Mouse (Mus musculus) naive thymus-derived CD4-positive, alpha-beta T cell, adult 2 months (primary cell): ENCODE measurements around the gene Pitpnb.

ENCODE experiments used
- DNase-seq: peaks from one replicate; pipeline ENCODE4 v3.0.0-alpha.2; 2011; ENCODE audit warnings: low read depth

Pitpnb gene

DNA sequence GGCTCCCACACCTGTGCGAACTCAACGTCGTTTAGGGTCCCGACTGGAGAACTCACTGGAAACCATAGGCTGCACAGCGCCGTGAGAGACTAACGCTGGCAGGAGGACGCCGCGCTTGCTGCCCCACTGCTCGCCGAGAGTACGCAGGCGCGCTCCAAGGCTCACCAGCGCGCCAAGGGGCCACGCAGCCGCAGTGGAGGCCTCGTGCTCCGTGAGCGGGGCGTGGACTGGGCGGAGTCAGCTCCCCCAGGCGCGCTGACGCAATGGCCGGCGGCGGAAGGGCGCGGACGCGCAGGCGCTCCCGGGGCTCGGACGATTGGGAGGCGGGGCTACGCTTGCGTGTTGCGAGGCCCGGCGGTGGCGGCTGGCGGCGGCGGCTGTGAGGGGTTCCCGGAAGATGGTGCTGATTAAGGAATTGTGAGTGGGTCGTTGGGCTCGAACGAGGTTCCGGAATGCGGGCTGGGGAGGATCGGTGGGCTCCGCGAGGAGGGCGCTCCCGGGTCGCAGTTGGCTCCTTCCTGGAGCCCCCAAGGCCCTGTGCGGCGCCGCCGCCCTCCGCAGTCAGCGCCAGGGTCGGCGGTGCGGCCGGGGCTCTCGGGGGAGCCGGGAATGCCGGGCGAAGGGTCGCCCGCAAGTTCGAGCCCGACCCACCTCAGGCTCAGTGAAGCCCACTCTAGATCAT lies at the start of gene Pitpnb:
Pitpnb (plus strand) TSS at position 347 of the 682 bp plus-strand sequence.
- peak; percentile 99 for DNase-seq

DNA sequence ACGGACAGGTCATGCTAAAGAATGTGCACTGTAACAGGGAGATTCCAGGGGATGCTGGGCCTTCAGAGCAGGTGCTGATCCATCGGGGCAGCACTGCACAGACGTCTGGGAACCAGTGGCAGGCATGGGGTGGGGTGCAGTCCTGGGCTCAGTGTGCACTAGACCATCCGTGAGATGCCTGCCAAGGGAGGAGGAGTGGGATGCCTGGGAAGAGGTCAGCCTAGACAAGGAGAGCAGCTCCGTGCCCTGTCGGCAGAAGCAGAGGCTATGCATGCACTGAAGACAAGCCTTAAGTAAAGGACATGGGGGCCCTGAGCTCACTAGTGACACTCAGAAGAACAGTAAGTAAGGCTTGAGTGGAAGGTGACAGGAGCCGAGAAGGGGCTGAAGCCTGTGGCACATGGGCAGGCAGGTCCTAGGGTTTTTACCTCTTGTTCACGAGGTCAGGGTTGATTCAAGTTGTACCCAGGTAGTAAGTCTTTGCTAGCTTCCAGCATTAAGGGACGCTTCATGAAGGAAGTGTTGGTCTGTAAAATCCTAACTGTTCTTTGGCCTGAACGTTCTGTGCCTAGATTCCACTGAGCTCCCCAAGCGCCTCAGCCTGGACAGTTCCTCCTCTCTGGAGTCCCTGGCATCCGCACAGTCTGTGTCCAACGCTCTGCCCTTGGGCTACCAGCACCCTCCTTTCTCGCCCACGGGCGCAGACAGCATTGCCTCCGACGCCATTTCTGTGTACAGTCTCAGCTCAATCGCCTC lies 46.0 kb upstream of the Pitpnb start:
- no peak for DNase-seq

DNA sequence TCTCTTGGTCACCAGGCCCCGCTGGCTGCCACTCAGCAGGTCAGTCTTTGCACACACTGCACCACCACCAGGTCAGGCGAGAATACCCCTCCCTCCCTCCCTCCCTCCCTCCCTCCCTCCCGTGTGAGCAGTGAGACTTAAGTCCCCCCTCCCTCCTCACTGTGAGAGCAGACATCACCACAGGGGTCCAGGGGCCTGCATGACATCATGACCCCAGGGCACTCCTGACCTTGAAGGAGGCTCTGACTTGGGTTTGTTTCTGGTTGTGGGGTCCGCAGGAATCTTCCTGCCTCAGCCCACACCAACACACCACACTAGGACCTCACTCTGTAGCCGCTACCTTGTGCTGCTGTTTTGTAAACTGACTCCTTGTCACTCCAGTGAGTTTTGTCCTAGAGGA lies 43.0 kb upstream of the Pitpnb start:
- no peak for DNase-seq

DNA sequence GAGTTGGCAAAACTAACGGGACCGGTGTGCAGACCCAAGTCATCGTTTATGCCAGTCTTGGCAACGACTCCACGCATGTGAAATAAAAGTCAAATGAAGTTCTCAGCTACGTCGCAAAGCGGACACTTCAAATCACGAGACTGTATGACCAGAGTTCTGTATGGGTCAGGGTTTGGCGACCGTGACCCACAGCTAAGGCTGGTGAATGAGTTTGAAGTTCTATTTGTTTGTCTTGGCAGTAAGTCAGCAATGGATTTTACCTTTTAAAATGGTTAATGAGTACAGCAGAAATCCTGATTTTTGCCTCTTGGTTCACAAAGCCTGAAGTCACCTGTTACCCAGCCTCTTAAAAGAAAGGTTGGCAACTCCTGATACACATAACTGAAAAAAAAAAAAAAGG lies 42.1 kb upstream of the Pitpnb start:
- DNase-seq, result no peak

DNA sequence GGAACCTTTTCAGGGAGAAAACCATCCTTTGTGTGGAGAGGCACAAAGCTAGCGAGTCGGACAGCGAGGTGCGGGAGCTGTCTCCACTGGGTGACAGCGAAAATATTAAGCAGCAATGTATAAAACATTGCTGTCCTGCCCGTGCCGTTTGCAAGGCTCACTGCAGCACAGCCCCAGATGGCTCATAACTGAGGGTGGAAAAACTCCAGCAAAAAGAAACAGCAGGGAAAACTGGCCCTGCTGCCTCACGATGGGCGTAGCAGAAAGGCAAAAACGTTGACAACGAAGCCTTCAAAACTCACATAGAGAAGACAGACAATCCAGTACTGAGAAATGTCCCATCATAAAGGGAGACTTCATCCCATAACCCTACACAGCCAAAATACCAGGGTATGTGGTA lies 40.5 kb upstream of the Pitpnb start:
- DNase-seq, result no peak

DNA sequence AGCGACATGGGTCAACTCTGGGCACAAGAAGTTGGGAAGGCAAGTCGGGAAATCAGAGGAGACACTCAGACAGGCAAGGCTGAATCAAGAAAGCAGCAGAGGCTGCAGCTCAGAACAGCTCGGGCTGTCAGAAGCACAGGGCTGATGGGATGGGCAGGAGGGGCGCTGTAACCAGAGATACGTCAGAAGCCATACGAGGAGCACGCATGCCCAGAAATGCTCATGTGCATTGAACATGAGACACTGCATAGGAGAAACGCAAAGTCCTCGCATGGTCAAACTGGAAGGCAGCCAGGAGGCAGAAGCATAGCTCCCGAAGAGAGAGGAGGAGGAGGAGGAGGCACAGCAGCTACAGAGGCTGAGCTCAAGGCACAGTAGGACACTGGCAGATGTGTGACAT lies 38.9 kb upstream of the Pitpnb start:
- DNase-seq, result no peak

DNA sequence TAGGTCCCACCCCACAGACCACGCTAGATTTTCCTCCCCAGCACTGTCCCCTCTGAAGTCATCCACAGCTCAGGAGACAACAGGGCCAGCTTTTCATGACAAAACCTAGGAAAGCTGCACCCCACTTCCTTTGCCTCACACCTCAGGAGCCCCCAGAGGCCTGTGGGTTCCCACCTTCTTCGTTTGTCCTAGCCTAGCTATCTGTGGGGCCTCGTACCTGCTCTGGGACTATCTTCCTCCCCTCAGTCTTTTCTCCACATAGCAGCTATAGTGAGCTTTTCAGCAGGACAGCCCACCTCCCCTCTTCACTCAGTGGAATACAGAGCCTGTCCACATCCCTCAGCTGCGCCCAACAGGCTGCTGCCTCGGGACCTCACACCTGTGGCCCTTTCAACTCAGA lies 32.8 kb upstream of the Pitpnb start:
- no peak for DNase-seq

DNA sequence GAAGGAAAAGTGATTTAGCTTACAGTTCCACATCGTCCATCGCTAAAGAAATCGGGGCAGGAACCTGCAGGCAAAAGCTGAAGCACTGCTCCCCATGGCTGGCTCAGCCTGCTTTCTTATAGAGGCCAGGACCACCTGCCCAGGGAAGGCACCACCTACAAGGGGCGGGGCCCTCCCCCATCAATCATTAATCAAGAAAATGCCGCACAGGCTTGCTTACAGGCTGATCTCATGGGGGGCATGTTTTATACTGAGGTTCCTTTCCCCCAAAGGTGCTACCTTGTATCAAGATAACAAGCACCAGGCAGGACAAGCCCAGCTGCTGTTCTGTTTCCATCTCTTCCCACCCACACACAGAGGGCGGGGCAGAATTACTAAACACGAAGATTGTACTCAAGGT lies 31.9 kb upstream of the Pitpnb start:
- no peak for DNase-seq

DNA sequence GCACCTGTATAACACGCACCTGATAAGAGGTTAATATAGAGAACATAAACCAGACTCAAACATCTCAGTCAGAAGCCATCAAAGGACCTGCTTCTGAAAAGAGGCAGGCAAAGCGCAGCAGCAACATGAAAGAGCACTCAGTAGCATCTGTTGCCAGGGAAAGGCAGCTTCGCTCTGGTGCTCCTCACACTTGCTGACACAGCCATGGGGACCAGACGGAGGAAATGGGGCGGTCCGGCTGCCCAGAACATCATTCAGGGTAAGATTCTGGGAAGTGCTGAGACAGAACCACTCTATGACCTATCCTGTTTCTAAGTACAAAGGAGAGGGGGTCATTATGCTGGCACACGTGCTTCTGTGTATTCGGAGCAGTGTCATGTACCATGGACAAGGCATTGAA lies 29.8 kb upstream of the Pitpnb start:
- no peak for DNase-seq

DNA sequence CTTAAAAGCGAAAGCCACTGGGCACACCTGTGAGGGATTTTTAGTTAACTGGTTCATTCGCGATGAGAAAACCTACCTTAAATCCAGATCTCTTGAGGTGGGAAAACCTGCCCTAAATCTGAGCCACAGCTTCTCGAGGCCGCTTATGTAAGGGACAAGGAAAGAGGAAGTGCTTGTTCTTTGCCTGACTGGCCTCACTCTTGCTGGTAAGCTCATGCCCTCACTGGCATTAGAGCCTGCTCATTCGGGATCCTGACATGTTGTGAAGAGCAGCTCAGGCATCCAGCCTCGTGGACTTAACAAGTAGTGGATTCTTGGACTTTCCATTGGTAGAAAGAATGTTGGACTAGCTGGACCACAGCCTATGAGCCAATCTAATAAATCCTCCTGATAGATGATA lies 28.8 kb upstream of the Pitpnb start:
- no peak for DNase-seq

DNA sequence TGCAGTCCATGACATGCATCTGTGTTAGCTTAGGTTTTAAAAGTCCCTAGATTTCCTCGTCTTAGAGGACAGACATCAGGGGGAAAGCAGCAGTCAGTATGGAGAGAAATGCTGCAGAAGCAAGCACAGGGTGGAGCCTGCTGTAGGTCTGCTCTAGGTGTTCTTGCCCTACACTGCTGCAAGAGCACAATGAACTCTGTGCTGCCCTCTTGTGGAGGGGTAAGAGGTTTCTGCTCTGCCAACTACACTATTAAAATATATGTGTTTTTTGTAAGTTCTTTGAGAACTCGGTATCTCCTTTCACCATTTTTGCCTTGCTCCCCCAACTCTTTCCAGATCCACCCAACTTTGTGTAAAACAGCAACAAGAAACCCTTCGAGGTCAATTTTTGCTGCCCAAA lies 25.8 kb upstream of the Pitpnb start:
- peak; percentile 25 for DNase-seq

DNA sequence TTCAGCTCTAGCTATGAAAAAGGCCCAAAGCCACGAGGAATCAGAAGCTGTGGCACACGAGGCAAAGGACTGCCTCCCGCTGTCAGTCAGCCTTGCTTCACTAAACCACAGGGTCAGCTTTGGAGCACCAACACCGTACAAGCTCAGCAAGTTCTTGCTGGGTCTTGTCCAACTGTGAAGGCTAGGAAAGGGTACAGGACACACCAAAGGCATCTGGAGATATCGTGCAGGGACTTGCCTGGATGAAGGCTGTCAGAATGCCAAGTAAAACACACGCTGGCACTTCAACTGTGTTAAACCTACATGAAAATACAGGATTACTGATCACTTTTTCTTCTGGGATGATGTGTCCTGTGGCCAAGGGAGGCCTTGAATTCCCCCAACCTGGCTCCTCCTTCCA lies 20.4 kb upstream of the Pitpnb start:
- no peak for DNase-seq

DNA sequence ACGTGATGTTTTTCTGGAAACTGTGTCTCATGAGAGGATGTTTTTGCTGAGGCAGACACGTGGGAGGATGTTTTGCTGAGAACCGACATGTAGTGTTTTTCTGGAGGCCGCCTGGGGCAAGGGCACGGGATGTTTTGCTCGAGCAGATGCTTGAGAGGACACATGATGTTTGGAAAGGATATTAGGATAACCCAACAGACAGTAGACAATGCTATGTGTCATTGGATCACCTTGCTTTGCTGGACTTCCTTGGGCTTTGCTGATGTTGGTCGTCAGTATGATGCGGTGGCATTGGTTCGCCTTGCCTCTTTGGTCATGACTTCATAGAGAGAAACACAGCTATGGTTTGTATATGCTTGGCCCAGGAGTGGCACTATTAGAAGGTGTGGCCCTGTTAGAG lies 16.7 kb upstream of the Pitpnb start:
- DNase-seq, result no peak

DNA sequence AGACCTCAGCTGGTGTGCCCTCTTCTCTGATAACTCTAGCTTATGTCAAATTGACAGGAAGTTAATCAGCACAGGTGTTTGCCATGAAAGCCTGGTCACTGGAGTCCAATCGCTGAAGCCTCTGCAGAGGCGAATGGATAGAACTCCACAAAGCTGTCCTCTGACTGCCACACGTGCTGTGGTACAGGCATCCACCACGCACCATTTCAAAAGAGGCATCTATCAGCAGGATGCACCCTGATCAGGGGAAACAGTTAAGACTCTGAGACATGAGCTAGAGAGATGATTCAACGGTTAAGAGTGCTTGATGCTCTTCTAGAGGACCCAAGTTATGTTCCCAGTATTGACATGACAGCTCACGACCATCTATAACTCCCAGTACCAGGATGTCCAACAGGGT lies 15.5 kb upstream of the Pitpnb start:
- no peak for DNase-seq

DNA sequence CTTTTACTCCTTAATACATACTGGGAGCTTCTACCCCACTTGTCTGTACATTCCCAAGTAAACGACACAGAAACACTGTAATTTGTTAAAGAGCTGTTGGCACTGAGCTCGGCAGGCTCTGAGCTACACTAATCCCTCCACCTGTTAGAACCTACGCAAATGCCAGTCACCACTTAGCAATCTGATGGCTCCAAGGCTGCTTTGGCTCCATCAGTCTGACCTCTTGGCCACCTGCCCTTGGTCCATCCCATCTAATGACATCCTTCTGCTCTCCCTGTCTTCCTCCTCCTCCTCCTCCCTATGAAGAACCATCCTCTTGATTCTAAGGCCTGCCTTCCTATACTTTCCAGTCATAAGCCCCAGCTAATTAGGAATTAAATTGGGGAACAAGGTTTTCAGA lies 13.0 kb upstream of the Pitpnb start:
- DNase-seq, result no peak

DNA sequence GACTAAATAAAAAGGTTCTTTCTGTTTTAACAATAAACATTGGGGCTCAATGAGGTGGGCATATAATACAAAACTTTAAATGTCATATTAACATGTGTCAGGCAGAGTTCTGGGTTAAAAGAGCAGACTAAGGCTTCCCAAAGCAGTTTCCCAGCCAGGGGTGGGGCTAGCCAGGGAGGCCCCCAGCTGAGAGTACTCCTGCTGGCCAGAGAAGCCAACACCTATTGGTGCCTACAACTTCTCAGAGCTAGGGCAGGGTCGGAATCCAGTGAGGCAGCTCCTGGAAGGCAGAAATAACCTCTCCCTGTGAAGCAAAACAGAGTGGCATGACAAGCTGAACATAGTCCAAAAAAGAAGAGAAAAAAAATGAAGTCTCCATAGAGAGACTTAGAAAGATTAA lies 11.6 kb upstream of the Pitpnb start:
- no peak for DNase-seq

DNA sequence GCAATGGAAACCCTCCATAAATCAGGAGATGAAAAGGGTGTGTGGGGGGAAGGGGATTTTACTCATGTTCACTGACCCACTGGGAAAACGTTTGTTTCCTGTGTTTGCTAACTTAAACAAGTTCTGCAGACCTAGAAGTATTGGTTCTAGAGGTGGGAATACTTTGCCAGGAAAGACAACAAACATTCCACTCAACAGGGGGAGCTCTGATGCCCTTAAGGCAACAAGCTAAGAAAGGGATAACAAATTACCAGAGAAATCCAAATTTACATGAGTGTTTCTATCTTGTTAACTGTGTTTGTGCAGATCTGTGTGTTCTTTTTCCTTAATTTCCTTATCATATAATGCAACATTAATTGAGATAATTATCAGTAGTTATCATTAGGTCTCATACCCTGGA lies 4.8 kb upstream of the Pitpnb start:
- no peak for DNase-seq

DNA sequence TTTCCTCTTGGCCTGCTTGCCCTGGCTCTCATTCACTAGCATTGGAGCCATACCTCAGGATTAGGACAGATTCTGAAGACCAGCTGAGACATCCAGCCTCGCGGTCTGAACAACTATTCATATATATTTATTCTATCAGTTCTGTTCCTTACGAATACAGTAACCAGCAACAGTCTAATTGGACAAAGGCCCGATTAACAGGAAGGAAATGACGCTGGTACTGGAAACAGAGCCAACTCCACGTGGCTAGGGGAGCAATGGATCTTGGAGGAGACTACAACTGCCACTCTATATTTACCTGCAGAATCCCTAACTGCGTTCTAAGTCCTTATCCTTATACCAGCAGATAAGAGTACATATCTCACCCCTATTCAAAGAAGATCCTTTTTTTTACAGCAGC lies 3.1 kb upstream of the Pitpnb start:
- DNase-seq, result no peak

DNA sequence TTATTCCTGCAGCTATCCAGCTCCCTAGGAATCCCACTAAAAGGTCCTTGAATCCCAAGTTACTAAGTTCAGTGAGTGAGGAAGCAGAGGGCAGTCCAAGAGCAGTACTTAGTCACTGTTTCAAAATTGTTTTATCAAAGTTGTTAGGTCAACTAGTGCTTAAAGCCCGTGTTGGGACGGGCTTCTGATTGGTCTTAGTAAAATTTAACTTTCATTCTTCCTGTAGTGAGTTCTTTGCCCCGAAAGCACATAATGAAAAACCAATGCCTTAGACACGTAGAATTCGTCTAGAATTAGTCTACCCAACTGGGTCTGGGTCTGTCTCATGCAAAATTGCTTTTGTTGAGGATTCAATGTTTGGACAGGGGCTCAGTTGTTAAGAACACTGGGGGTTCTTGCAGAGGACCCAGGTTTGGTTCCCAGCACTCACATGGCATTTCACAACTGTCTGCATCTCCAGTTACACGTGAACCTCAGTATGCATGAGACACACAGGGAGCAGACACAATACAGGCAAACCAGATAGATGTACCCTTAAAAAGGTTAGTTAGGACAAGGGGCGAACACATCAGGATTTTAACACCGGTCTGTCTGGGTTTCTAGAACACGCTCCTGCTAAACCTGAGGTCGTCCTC lies 664 bp upstream of the Pitpnb start:
- no peak for DNase-seq

DNA sequence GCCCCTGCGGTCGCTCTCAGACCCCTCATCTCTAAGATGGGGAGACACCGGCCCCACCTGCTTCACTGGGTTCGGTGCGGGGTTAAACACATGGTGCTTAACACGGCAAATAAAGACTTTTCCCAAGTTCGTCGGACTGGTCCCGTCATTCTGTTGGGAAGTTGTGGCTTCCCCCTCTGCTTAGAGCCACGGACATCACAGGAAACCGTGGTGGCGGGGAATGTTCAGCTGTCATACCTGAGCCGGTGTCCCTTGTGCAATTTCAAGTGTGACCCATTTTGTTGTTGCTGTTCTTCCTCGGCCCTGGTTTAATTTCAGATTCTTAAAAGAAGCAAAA lies 504 bp downstream of the Pitpnb start:
- no peak for DNase-seq

DNA sequence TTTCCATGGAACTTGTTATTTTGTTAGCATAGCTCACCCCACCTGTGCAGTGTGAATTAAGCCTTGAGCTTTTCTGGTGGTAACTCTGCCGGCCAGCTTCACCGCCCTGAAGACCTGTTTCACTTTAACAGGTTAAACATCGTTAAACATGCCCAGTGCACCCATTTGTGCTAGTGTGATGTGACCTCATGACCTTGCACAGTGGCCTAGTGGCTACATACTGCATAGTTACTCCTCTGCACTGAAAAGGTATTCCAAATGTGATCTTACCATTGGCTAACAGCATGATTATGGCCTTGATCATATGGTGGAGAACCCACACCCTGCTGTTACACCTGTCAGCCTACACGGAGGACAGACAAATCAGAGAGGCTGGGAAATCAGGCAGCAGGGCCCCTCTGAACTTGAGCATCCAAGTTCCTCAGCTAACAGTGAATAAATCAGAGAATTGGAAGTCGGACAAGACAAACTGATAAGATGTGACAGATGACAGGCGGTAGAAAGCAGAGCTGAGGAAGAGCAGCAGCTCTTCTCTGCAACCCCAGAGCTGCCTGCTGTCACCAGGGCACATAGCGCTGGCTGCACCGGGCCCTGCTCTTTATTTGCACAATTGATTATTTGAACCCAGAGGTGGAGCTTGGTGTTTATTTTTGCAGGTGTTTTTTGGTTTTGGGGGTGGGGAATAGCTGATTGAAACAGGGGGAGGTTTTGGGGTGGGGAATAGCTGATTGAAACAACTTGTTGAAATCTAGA lies 5.6 kb downstream of the Pitpnb start:
- DNase-seq, result no peak

DNA sequence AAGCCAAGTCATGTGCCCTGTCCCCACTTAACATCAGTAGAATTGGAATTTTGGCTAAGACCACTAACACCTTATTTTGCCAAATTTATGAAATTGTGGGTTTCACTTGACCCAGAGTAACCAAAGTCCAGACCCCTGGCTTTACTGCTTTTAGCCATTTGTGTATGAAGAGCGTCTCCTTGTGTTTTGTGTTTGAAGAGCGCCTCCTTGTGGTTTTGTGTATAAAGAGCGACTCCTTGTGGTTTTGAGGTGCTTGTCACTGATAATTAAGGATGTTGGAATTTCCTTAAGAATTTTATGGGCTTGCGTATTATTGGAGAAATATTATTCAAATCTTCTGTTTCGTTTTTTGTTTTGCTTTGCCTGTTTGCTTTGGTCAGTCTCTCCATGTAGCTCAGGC lies 11.0 kb downstream of the Pitpnb start:
- peak; percentile 76 for DNase-seq
